8 mouse cellular contexts compared by ENCODE assay signal in genomic region chr5:33275754-33276153, GRCm38 (mm10). TPM values are rescaled to one million over a fixed set of nuclear protein-coding genes. Genes with fewer than 3 reads are reported as not detected.
DNase-seq lines count a peak whose midpoint lies in the region; ATAC-seq and TF ChIP-seq lines count a peak whose summit lies in the region.

No protein-coding gene starts in this region.

- H3K9ac ChIP-seq in intestine, embryonic 14.5 days (ENCODE audit: low read length): no peak overlapping the region
- no peak overlapping the region for H3K9ac ChIP-seq in intestine, postnatal 0 days (ENCODE audit: low read depth, low read length)
- peak overlapping the region; percentile 97 for H3K9ac ChIP-seq in forebrain, postnatal 0 days
- peak overlapping the region; percentile 59 for H3K9ac ChIP-seq in midbrain, embryonic 13.5 days (replicated peaks)

- H3K4me1 ChIP-seq in intestine, embryonic 14.5 days (replicated peaks; ENCODE audit: control insufficient read depth, insufficient read depth, low read length): peaks cover 21% of the 10 kb centered on the region
- H3K4me1 ChIP-seq in intestine, postnatal 0 days (replicated peaks; ENCODE audit: control insufficient read depth, insufficient read depth, low read length): peaks cover 5% of the 10 kb centered on the region; the same call in 1 of the 2 replicates
- H3K4me1 ChIP-seq in forebrain, postnatal 0 days (ENCODE audit: insufficient read depth): peaks cover 16% of the 10 kb centered on the region
- H3K4me1 ChIP-seq in midbrain, embryonic 13.5 days (replicated peaks): peaks cover 37% of the 10 kb centered on the region

- peaks cover 19% of the 10 kb centered on the region; the same call in 1 of the 2 replicates for H3K36me3 ChIP-seq in intestine, embryonic 14.5 days (ENCODE audit: control insufficient read depth, insufficient read depth, low read length)
- H3K36me3 ChIP-seq in intestine, postnatal 0 days (ENCODE audit: control insufficient read depth, insufficient read depth): no peaks in the 10 kb centered on the region
- H3K36me3 ChIP-seq in forebrain, postnatal 0 days (ENCODE audit: insufficient read depth): peaks cover 7% of the 10 kb centered on the region; the same call in 1 of the 2 replicates
- H3K36me3 ChIP-seq in midbrain, embryonic 13.5 days: peaks cover 3% of the 10 kb centered on the region; the same call in 1 of the 2 replicates

- H3K9me3 ChIP-seq in intestine, embryonic 14.5 days (ENCODE audit: control insufficient read depth, low read length): no peaks in the 10 kb centered on the region
- H3K9me3 ChIP-seq in intestine, postnatal 0 days (ENCODE audit: control insufficient read depth): no peaks in the 10 kb centered on the region
- no peaks in the 10 kb centered on the region for H3K9me3 ChIP-seq in forebrain, postnatal 0 days (ENCODE audit: low read length)
- no peaks in the 10 kb centered on the region for H3K9me3 ChIP-seq in midbrain, embryonic 13.5 days

- peak overlapping the region; percentile 96 for H3K4me3 ChIP-seq in intestine, embryonic 14.5 days (ENCODE audit: low read depth, low read length)
- no peak overlapping the region for H3K4me3 ChIP-seq in intestine, postnatal 0 days (ENCODE audit: low read depth, low read length)
- peak overlapping the region; percentile 90 for H3K4me3 ChIP-seq in forebrain, postnatal 0 days (ENCODE audit: low read depth, low read length)
- H3K4me3 ChIP-seq in midbrain, embryonic 13.5 days (replicated peaks): peak overlapping the region; percentile 76

- DNase-seq in intestine, embryonic 14.5 days (ENCODE audit: low spot score): no peak
- peak; percentile 22 for DNase-seq in adipocyte (ENCODE audit: low spot score)
- peak; percentile 17 for DNase-seq in forebrain, postnatal 0 days
- no peak for DNase-seq in thymus, postnatal 0 days (ENCODE audit: low spot score)
- no peak for DNase-seq in right cerebral cortex, postnatal 14 days

- no peak for TF ChIP-seq CTCF in intestine, postnatal 0 days (IDR thresholded peaks at IDR 0.05; ENCODE audit: low read depth)
- no peak for TF ChIP-seq CTCF in forebrain, postnatal 0 days (IDR thresholded peaks at IDR 0.05; ENCODE audit: low read depth)

- ATAC-seq in intestine, embryonic 14.5 days (replicated peaks; ENCODE audit: low FRiP score, low TSS enrichment, low read depth): no peak
- no peak for ATAC-seq in intestine, postnatal 0 days
- no peak for ATAC-seq in forebrain, postnatal 0 days
- no peak for ATAC-seq in midbrain, embryonic 13.5 days
- ATAC-seq in activated CD4-positive, CD25-positive, alpha-beta regulatory T cell, adult 4 months: no peak

- 29% methylated on average over 1 of the region's 1 CpGs for WGBS in intestine, embryonic 14.5 days
- WGBS in intestine, postnatal 0 days: 23% methylated on average over 1 of the region's 1 CpGs
- WGBS in forebrain, postnatal 0 days: 15% methylated on average over 1 of the region's 1 CpGs
- 20% methylated on average over 1 of the region's 1 CpGs for WGBS in midbrain, embryonic 13.5 days

- peak overlapping the region; percentile 57 for H3K4me2 ChIP-seq in intestine, embryonic 14.5 days (ENCODE audit: low read length)
- no peak overlapping the region for H3K4me2 ChIP-seq in intestine, postnatal 0 days (replicated peaks; ENCODE audit: low read depth)
- H3K4me2 ChIP-seq in forebrain, postnatal 0 days (ENCODE audit: low read depth): peak overlapping the region; percentile 74
- peak overlapping the region; percentile 60 for H3K4me2 ChIP-seq in midbrain, embryonic 13.5 days (replicated peaks)

- H3K27me3 ChIP-seq in intestine, embryonic 14.5 days (replicated peaks; ENCODE audit: control insufficient read depth, insufficient read depth, low read length): no peaks in the 10 kb centered on the region
- no peaks in the 10 kb centered on the region for H3K27me3 ChIP-seq in intestine, postnatal 0 days (replicated peaks; ENCODE audit: control insufficient read depth, insufficient read depth, low read length)
- no peaks in the 10 kb centered on the region for H3K27me3 ChIP-seq in forebrain, postnatal 0 days (ENCODE audit: insufficient read depth, low read length)
- H3K27me3 ChIP-seq in midbrain, embryonic 13.5 days: no peaks in the 10 kb centered on the region

- H3K27ac ChIP-seq in intestine, embryonic 14.5 days (ENCODE audit: low read depth): no peak overlapping the region
- no peak overlapping the region for H3K27ac ChIP-seq in intestine, postnatal 0 days (ENCODE audit: low read depth, low read length)
- no peak overlapping the region for H3K27ac ChIP-seq in forebrain, postnatal 0 days (ENCODE audit: low read depth, low read length)
- H3K27ac ChIP-seq in midbrain, embryonic 13.5 days: peak overlapping the region; percentile 37; the same call in 1 of the 2 replicates

RNA-seq across cellular contexts. Expression of gene Ctbp1, which starts 1.0 kb away (rescaled TPM):
- polyA plus RNA-seq in intestine, embryonic 14.5 days (2014; fragmentation: Nextera tagmentation; extraction: Ambion mirVana): 343 and 359 TPM in 2 replicates
- polyA plus RNA-seq in intestine, postnatal 0 days (2015; fragmentation: Nextera tagmentation; extraction: Ambion mirVana): 139 and 141 TPM in 2 replicates
- 417 and 478 TPM in 2 replicates for total RNA-seq in forebrain, postnatal 0 days (2014; rRNA removed)
- 350 and 388 TPM in 2 replicates for polyA plus RNA-seq in forebrain, postnatal 0 days (2015; fragmentation: Nextera tagmentation; extraction: Ambion mirVana)
- 527 and 571 TPM in 2 replicates for polyA plus RNA-seq in midbrain, embryonic 13.5 days (2015; fragmentation: Nextera tagmentation; extraction: Ambion mirVana)
- 10 to 100 TPM; 21.3 to 27.1 TPM for polyA plus RNA-seq in activated CD4-positive, CD25-positive, alpha-beta regulatory T cell, adult 4 months (2017; shearing (Covaris generic))
- polyA plus RNA-seq in thymus, postnatal 0 days (2015; fragmentation: Nextera tagmentation; extraction: Ambion mirVana): 269 and 297 TPM in 2 replicates

RNA-seq across cellular contexts. Expression of gene Spon2, which starts 57.5 kb away (rescaled TPM):
- 17.3 and 19.3 TPM in 2 replicates for polyA plus RNA-seq in intestine, embryonic 14.5 days (2014; fragmentation: Nextera tagmentation; extraction: Ambion mirVana)
- polyA plus RNA-seq in intestine, postnatal 0 days (2015; fragmentation: Nextera tagmentation; extraction: Ambion mirVana): 43.0 and 45.4 TPM in 2 replicates
- 4.3 and 5.1 TPM in 2 replicates for total RNA-seq in forebrain, postnatal 0 days (2014; rRNA removed)
- 2.3 and 2.5 TPM in 2 replicates for polyA plus RNA-seq in forebrain, postnatal 0 days (2015; fragmentation: Nextera tagmentation; extraction: Ambion mirVana)
- 1.1 and 1.9 TPM in 2 replicates for polyA plus RNA-seq in midbrain, embryonic 13.5 days (2015; fragmentation: Nextera tagmentation; extraction: Ambion mirVana)
- not detected for polyA plus RNA-seq in activated CD4-positive, CD25-positive, alpha-beta regulatory T cell, adult 4 months (2017; shearing (Covaris generic))
- 14.8 and 16.8 TPM in 2 replicates for polyA plus RNA-seq in thymus, postnatal 0 days (2015; fragmentation: Nextera tagmentation; extraction: Ambion mirVana)

RNA-seq across cellular contexts. Expression of gene Maea, which starts 59.6 kb away (rescaled TPM):
- 129 and 141 TPM in 2 replicates for polyA plus RNA-seq in intestine, embryonic 14.5 days (2014; fragmentation: Nextera tagmentation; extraction: Ambion mirVana)
- polyA plus RNA-seq in intestine, postnatal 0 days (2015; fragmentation: Nextera tagmentation; extraction: Ambion mirVana): 79.2 and 81.0 TPM in 2 replicates
- 119 and 124 TPM in 2 replicates for total RNA-seq in forebrain, postnatal 0 days (2014; rRNA removed)
- polyA plus RNA-seq in forebrain, postnatal 0 days (2015; fragmentation: Nextera tagmentation; extraction: Ambion mirVana): 90.2 and 101 TPM in 2 replicates
- polyA plus RNA-seq in midbrain, embryonic 13.5 days (2015; fragmentation: Nextera tagmentation; extraction: Ambion mirVana): 138 and 146 TPM in 2 replicates
- 10 to 100 TPM; 68.7 to 87.8 TPM for polyA plus RNA-seq in activated CD4-positive, CD25-positive, alpha-beta regulatory T cell, adult 4 months (2017; shearing (Covaris generic))
- polyA plus RNA-seq in thymus, postnatal 0 days (2015; fragmentation: Nextera tagmentation; extraction: Ambion mirVana): 83.0 and 86.8 TPM in 2 replicates

Comparison
In these comparisons a context has a peak if more than half of its experiments do, and no peak if none do; other contexts are left out.
1. DNase-seq: peak in adipocyte (single experiment) and forebrain, postnatal 0 days (single experiment); none in intestine, embryonic 14.5 days (single experiment), thymus, postnatal 0 days (single experiment) and right cerebral cortex, postnatal 14 days (single experiment).
2. H3K9ac ChIP-seq: peak in forebrain, postnatal 0 days (single experiment) and midbrain, embryonic 13.5 days (single experiment); none in intestine, embryonic 14.5 days (single experiment) and intestine, postnatal 0 days (single experiment).